Mouse (Mus musculus): Measurements from ENCODE around the gene Ube4a. TPM values are rescaled to one million over a fixed set of nuclear protein-coding genes. Genes with fewer than 3 reads are reported as not detected.

The Ube4a gene
- total RNA-seq (2021) = 10 to 100 TPM; 41.2 to 43.0 TPM
- long read RNA-seq, experiment 1, partial matches to known transcripts = 2 of 5 reads
- long read RNA-seq, experiment 1, other reads (novel, unspliced or antisense) = 3 of 5 reads
- long read RNA-seq, experiment 2, partial matches to known transcripts = 3 of 6 reads
- long read RNA-seq, experiment 2, other reads (novel, unspliced or antisense) = 3 of 6 reads

DNA sequence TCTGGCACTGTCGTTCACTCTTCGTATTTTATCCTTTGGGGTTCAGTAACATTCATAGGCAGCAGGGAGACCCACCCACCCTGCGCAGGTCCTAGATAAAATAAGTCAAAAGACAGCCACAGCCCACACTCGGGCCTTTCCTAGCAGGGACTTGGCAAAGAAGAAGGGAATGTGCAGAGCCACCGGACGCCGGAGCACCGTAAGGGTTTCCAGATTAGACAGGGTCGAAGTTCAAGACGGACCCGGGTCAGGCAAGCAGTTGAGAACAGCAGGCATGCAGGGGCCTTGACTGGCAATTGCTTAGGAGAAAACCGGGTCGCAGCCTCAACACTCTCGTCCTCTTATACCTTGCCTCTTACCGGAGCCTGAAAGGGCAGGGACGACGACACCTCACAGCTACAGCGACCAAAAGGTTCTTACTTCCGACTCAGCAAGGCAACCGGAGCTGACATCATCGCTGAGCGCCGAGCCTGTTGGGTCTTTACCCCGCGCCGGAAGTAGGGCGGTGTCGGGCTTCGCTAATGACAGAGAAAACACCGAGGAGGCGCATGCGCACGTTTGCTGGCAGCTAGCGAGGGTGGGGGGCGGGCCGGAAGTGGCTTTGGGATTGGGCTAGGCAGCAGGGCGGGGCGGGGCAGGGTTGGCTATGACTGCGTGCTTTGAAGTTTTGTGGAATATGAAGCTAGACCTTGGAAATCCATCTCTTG lies at the start of gene Ube4a:
Gene Ube4a (minus strand): TSS at position 475 of the 707 bp plus-strand sequence.
- peak; percentile 96 to 98 for DNase-seq (ENCODE audit: low spot score in 2 of 2)

DNA sequence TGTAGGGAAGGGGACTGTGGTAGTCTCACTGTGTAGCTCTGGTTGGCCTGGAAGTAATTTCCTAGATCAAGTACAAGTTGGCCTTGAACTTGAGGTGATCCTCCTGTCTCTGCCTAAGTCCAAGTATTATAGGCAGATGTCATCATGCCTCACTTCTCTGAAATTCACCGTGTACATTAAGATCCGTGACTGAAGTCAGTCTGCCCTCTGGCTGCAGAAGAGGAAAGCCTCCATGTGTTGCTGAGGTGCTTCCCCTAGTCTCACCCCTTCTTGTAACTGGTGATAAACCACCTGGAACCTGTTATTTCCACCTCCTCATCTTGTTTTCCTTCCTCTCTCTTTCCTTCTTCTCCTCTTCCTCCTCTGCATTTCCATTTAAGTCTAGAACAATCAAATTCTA lies 49.5 kb upstream of the Ube4a start:
- no peak for DNase-seq (ENCODE audit: low spot score in 2 of 2)

DNA sequence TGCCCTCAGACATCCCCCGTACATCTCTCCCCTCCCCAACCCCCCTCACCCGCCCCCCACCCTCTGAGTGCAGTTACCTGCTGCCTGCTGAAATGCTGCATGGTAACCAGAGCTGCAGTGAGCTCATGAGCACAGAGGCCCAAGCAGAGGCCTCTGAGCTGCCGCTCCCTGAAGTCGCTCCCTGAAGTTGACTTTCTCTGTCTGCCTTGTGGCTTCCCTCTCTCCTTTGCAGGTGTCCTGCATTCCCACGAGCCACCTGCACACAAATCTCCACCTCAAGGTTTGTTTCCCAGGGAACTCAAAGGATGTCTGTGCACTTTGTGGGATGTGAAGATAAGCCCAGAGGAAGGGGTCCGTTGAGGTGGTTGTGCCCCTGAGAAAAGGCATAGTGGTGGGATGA lies 45.9 kb upstream of the Ube4a start:
- no peak for DNase-seq (ENCODE audit: low spot score in 2 of 2)

DNA sequence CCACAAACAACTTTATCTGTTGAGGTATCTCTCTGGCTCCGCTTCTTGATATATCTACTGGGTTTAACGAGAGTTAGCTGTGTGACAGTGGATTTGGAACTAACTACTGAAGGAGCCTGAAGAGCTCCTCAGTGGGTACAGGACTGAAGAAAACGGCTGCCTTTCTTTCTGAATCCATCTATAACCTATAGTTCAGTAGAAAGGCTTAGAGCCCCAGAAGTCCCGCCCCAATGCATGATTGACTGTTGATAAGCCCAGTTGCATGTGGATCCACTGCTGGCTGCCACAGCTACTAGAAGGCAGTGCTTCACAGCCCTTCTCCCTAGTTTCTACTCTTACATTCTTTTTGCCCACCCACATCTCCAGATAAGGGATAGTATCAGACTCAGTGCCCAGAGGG lies 45.1 kb upstream of the Ube4a start:
- DNase-seq (ENCODE audit: low spot score in 2 of 2) = no peak

DNA sequence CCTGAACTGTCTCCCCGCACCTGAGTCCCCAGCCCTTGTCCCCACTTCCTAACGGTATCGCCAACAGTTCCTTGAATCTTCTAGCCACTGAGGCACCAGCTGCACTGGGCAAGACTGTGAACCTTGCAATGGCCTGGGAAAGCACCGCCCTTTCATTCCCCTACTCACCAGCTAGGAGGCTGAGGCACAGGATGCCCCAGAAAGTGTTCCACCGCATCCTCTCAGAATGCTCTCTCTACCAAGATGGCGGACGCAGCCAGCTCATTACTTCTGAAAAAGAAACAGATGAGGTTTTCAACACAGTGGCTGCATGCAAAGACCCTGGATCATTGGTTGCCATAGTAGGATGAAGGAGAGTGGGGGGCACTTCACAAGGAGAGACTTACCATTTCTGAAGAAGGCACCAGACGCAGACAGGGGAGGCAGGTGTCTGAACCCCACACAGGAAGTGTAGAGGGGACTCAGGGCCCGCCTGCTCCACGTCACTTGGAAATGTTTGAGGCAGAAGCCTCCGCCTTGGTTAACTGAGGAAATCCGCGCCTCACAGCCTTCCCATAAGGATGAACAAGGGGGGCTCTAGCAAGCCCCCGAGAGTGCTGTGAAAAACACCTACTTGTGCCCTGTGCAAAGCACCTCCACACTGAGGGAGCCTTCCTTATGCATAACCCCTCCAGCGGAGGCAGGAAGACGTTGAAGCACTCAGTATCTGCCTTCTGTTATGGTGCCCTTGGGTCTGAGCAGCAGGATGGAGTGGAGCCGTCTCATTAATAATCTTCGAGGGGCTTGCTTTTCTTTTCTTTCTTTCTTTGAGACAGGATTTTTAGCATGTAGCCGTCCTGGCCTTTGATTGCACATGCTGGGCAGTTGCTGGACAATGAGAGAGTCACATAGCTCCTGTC lies 44.0 kb upstream of the Ube4a start, which contains the start of gene Cd3e:
Gene Cd3e (minus strand): TSS at position 448 of the 899 bp plus-strand sequence.
- no peak for DNase-seq (ENCODE audit: low spot score in 2 of 2)

- no peak for DNase-seq (ENCODE audit: low spot score in 2 of 2)
Observed at GRCm38 (mm10) chr9:45008342-45008741, 42.9 kb upstream of the Ube4a start.

DNA sequence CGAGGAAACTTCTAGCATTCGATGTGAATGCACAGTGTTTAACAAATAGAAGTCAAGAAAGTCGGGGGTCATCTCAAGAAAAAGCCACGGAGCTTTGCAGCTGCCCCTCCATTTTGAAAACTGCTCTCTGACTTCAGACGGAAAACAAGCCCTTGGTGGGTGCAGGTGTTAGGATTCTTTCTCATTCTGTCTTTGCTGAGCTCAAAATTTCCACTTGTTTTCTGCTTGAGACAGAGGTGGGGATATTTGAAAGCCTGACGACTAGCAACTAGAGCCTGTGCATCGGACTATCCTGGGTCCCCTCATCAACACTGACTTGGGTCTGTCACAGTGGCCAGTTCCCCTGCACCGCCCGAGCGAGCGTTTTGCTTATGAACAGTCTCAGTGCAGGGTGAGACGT lies 42.0 kb upstream of the Ube4a start:
- no peak for DNase-seq (ENCODE audit: low spot score in 2 of 2)

DNA sequence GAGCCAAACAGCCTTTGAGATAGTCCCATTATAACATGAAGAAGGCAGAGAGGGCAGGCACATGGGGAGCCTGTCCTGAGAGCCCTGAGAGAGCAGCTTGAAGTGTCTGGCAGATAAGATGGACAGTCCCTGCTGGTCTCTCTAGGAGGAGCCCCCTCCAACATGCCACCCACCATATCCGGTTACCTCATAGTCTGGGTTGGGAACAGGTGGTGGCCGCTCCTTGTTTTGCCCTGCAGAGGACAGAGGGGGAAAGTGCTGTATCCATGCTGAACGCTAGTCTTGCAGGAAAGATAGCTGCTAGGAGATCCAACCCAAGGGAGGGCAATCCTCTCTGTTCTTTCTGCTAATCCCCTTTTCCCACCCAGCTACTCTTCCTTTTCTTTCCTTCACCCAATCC lies 34.8 kb upstream of the Ube4a start:
- peak in 1 of 2 experiments; percentile 24 for DNase-seq (ENCODE audit: low spot score in 2 of 2)

- no peak for DNase-seq (ENCODE audit: low spot score in 2 of 2)
Observed at GRCm38 (mm10) chr9:44999776-45000175, 34.4 kb upstream of the Ube4a start.

DNA sequence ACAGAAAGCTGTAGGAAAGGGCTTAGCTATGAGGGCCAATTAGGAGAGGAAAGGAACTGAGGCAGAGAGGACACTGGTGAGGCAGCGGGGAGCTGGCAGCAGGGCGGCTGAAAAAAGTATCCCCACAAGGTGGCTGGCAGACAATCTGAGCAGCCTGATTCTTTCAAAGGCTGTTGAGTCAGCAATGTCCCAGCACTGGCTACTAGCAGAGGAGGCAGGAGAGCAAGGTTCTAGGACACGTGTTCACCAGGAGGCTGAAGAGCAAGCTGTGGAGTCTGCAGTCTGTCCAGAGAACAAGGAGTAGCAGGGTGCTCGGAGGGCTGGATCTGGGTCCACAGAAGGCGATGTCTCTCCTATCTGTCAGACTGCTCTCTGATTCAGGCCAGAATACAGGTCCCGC lies 33.8 kb upstream of the Ube4a start:
- DNase-seq (ENCODE audit: low spot score in 2 of 2) = no peak

DNA sequence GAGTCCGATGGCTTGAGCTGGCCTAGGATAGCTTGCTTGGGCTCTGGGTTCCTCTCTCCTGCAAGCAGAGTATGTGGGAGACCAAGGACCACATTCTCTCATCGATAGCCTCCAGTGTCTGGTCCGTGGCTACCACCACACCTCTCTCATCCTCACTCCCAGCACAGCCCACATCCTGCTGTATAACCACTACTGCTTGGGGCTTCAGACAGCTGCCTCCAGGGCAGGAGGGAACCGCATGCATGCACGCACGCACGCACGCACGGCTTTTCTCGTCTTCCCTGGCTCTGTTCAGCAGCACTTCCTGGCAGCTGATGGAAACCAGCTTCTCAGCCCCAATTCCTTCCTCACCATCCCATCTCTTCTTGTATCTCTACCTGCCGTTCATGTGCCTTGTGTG lies 32.7 kb upstream of the Ube4a start:
- DNase-seq (ENCODE audit: low spot score in 2 of 2) = no peak

GRCm38 (mm10) chr9:44996590-44996989 lies 31.2 kb upstream of the Ube4a start:
- no peak for DNase-seq (ENCODE audit: low spot score in 2 of 2)

GRCm38 (mm10) chr9:44994962-44995361 lies 29.6 kb upstream of the Ube4a start:
- DNase-seq (ENCODE audit: low spot score in 2 of 2) = no peak

DNA sequence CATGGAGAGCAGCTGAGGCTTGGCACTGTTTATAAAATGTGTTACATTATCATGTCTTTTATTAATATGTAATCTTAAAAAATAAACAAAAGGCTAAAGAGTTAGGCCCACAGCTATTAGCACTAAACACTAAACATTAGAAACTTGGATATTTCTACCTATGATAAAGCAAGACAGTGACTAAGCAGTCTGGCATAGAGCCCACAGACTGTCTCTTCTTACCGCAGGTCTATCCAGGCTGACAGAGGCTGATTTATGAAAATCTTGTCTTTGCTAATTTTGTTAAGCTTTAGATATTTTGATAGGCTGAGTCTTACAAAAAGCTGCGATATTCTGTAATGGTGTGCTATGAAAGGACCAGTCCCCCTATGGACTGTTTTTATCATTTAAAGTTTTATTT lies 27.9 kb upstream of the Ube4a start:
- no peak for DNase-seq (ENCODE audit: low spot score in 2 of 2)

DNA sequence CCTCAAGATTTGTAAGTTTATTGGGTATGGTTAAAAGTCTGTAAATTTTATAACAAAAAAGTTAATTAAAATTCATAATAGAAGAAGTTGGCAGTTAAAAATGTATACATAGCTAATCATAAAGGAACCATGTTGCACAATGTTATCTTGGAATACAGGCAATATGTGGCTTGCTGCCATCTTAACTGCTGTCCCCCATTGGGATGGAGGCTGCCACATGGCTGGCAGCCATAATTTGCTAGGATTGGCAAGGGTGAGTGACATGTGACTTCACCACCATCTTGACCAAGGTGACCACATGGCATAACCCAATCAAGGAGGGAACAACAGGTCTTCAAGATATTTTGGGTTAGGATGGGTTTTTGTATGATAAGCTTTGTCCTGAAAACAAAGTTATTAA lies 26.9 kb upstream of the Ube4a start:
- no peak for DNase-seq (ENCODE audit: low spot score in 2 of 2)

DNA sequence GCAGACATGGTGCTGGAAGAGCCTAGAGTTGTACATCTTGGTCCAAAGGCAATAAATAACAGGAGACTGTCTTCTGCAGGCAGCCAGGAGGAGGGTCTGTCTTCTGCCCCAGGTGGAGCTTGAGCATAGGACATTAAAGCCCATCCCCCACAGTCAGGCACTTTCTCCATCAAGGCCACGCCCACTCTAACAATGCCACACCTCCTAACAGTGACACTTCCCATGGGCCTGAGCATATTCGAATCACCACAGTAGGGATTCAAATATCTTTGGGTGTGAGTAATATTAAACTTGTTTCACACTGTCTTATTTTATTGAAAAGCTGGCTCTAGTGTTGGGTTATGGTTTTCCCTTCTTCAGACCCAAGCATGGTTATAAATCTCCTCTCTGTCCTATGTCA lies 26.4 kb upstream of the Ube4a start:
- DNase-seq (ENCODE audit: low spot score in 2 of 2) = no peak

DNA sequence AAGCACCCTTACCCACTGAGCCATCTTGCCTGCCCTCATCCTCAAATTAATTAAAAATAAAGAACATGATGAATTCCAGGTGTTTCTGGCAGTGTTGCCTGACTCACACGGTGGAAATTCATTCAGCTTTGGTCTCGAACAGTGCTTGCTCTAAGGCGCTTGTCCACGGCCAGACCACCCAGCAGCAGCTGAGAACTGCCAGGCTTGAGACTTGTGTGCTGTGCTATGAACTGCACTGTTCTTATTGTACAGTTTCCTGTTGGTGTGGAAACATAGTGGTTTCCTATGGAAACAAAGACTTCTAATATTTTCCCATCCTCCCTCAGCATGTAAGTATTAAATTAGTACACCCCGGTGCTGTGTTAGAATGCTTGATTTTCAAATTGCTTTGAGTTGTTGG lies 21.6 kb upstream of the Ube4a start:
- DNase-seq (ENCODE audit: low spot score in 2 of 2) = no peak

DNA sequence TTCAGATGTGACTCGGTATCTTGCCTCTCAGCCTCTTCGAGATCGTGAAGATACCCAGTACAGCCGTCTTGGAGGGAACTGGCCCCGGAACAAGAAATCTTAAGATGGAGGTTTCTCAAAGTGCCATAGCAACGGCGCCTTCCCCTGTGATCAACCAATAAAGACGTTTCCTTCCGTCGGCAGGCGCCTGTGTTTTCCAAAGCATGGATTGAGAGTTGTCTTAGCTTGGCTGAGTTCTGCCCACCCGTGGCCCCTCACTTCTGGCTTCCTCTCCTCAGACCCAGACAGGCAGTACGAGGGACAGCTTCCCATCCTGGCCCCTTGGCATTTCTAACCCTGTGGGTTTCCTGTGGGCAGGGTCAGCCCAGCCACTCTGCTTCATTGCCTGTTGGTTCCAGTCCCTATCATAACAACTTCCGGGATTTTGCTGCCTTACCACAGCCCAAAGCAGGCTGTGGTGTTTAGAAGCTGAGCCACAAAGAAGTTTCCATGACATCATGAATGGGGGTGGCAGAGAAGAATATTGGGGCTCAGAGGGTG lies 20.9 kb upstream of the Ube4a start:
- no peak for DNase-seq (ENCODE audit: low spot score in 2 of 2)

GRCm38 (mm10) chr9:44985721-44986161 lies 20.3 kb upstream of the Ube4a start:
- no peak for DNase-seq (ENCODE audit: low spot score in 2 of 2)

DNA sequence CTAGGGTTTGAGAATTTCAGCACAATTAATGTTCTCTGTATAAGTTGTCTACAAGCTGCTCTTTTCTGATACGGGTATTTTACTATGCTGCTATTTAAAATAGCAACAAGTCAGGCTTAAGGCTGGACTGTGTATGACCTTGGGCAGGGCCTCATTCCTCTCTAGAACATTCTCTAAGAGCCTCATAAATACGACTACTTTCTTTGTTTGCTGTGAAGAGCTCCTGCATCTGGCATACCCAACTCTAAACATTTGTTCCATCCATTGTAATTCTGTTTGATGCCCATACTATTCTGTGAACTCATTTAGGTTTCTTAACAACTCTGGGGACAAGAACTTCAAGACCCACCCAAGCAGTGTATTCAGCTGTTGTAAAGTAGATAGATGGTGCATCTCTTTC lies 17.6 kb upstream of the Ube4a start:
- DNase-seq (ENCODE audit: low spot score in 2 of 2) = no peak

DNA sequence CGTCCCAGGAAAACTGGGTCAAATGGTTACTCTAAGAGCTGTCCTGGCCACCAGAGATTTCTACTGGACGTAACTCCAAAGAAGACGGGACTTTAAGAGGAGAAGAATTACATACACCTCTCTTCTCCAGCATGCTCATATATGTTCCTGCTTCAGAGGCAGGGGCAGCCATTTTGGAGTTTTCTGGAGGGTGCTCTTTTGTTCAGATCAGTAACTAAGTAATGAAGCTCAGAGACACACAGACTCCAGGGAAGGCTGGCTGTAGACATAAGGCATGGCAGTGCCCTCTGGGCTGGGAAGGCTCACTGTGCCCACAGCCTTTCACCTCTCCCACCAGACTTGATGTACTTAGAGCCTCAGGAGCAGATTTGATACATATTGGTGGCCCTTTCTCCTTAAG lies 17.1 kb upstream of the Ube4a start:
- no peak for DNase-seq (ENCODE audit: low spot score in 2 of 2)

- DNase-seq (ENCODE audit: low spot score in 2 of 2) = no peak
Observed at GRCm38 (mm10) chr9:44982081-44982480, 16.7 kb upstream of the Ube4a start.
